Mouse (Mus musculus): ENCODE measurements around the gene Olfr490. TPM values are rescaled to one million over a fixed set of nuclear protein-coding genes. Genes with fewer than 3 reads are reported as not detected.

Gene Olfr490
- not detected in 2 replicates for polyA plus RNA-seq (2012; ENCODE audit: low replicate concordance)

GRCm38 (mm10) chr7:108288834-108289233, at the start of gene Olfr490:
TSS of gene Olfr490 (minus strand) at chr7:108288934.

DNA sequence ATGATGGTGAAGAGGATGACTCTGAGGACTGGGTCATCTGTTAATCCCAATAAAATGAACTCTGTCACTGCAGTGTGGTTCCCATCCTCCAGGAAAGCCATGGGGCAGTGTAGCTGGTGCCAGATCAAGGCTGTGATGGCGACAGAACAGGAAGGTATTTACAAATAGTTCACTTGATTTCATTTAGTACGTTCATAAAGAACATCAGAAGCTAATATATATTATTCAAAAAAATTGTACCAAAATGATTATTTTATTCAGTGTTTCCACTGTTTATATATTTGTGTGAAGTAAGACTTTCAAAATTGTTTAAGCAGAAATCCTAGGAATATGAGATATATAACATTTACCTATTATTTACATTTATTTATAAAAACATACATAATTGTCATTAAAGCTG, 34.8 kb upstream of the Olfr490 start, which contains the start of gene Olfr492:
Gene Olfr492 (minus strand): TSS at position 101 of the 400 bp plus-strand sequence.

GRCm38 (mm10) chr7:108313151-108313550, 24.4 kb upstream of the Olfr490 start, which contains the start of gene Olfr491:
TSS of gene Olfr491 (plus strand) at chr7:108313451.

DNA sequence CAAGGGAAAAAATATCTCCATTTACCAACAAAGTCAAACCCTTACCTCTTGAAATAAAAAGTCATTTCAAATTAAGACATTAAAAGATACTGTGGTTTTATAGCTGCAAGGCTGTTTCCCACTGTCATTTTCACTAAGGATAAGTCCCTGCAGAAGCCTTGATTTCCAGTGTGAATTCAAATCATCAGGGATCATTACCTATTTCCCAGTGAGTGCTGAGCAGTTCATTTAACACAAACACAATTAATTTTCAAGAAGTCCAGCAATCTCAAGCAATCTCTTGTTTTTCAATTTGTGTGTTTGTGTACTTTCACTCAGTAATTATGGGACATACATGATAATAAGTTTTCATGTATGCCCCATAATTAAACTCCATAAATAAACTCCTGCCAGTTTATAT, 30.5 kb downstream of the Olfr490 start, which contains the start of gene Olfr488:
Gene Olfr488 (minus strand): TSS at position 101 of the 400 bp plus-strand sequence.

Other genes starting within 250 kb of the Olfr490 start
- gene Olfr479, start 238.2 kb downstream of the Olfr490 start, polyA plus RNA-seq (2012; ENCODE audit: low replicate concordance) = not detected in 2 replicates
- gene Olfr480, start 221.6 kb downstream of the Olfr490 start, polyA plus RNA-seq (2012; ENCODE audit: low replicate concordance) = not detected in 2 replicates
- not detected in 2 replicates for gene Olfr481, start 209.1 kb downstream of the Olfr490 start, polyA plus RNA-seq (2012; ENCODE audit: low replicate concordance)
- gene Olfr482, start 191.3 kb downstream of the Olfr490 start, polyA plus RNA-seq (2012; ENCODE audit: low replicate concordance) = not detected in 2 replicates
- not detected in 2 replicates for gene Olfr483, start 188.1 kb downstream of the Olfr490 start, polyA plus RNA-seq (2012; ENCODE audit: low replicate concordance)
- not detected in 2 replicates for gene Olfr484, start 161.5 kb downstream of the Olfr490 start, polyA plus RNA-seq (2012; ENCODE audit: low replicate concordance)
- not detected in 2 replicates for gene Olfr485, start 129.1 kb downstream of the Olfr490 start, polyA plus RNA-seq (2012; ENCODE audit: low replicate concordance)
- gene Olfr486, start 116.2 kb downstream of the Olfr490 start, polyA plus RNA-seq (2012; ENCODE audit: low replicate concordance) = not detected in 2 replicates
- not detected in 2 replicates for gene Olfr487, start 74.3 kb downstream of the Olfr490 start, polyA plus RNA-seq (2012; ENCODE audit: low replicate concordance)
- gene Olfr488, start 30.6 kb downstream of the Olfr490 start, polyA plus RNA-seq (2012; ENCODE audit: low replicate concordance) = not detected in 2 replicates
- not detected in 2 replicates for gene Olfr491, start 24.5 kb upstream of the Olfr490 start, polyA plus RNA-seq (2012; ENCODE audit: low replicate concordance)
- not detected in 2 replicates for gene Olfr492, start 34.7 kb upstream of the Olfr490 start, polyA plus RNA-seq (2012; ENCODE audit: low replicate concordance)
- not detected in 2 replicates for gene Olfr493, start 58.0 kb upstream of the Olfr490 start, polyA plus RNA-seq (2012; ENCODE audit: low replicate concordance)
- not detected in 2 replicates for gene Olfr494, start 76.4 kb upstream of the Olfr490 start, polyA plus RNA-seq (2012; ENCODE audit: low replicate concordance)
- gene Olfr495, start 104.2 kb upstream of the Olfr490 start, polyA plus RNA-seq (2012; ENCODE audit: low replicate concordance) = not detected in 2 replicates
- gene Olfr497, start 131.5 kb upstream of the Olfr490 start, polyA plus RNA-seq (2012; ENCODE audit: low replicate concordance) = not detected in 2 replicates
- gene Olfr498, start 176.4 kb upstream of the Olfr490 start, polyA plus RNA-seq (2012; ENCODE audit: low replicate concordance) = not detected in 2 replicates
- not detected in 2 replicates for gene Olfr502, start 236.1 kb upstream of the Olfr490 start, polyA plus RNA-seq (2012; ENCODE audit: low replicate concordance)